Mouse (Mus musculus): ENCODE data around the gene Tmem117.

Tmem117 gene

DNA sequence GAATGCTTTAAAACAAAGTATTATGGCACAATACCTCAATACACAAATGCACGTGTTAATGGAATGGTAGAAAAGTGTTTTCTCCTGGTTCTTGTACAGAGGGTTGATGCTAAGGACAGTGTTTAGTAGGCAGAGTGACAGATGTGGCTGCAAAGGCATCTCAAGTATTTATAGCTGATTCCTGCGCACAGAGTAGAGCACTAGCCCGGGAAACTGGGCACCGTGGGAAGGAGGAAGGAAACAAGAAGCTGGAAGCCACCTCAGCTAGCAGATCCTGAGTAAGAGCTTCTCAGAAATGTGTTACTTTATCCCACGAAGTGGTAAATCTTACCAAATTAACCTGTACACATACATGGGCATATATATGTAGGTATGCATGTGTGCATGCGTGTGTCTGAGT is 395.4 kb downstream of the Tmem117 start:
- no peak for DNase-seq (ENCODE audit: low spot score in 2 of 2)

DNA sequence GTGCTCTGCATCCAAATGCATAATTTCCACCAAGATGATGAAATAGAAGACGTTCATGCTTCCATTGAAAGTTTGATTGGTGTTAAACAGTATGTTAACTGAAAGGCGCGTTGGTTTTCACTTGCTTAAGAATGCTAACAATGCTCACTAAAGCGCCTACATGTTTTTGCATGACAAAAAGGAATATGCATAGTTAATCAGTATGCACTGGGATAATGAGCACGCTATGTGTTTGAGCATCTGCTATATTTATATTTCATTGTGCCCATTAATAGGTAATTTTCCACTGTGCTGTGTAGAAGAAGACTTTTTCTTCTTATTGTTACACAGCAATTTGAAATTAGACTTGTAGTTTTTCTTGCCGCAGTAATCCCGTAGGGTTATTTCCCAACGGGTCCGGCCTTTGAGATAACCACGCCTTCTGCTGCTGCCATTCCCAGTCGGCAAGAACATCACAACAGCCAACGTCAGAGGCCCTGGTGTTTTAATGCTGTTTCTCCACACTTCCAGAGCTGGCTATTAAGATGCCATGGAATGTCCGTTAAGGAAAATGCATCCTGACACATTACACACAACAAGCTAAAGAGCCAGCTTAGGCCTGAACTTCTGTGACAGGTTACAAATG is 399.9 kb downstream of the Tmem117 start:
- DNase-seq (ENCODE audit: low spot score in 2 of 2): no peak

DNA sequence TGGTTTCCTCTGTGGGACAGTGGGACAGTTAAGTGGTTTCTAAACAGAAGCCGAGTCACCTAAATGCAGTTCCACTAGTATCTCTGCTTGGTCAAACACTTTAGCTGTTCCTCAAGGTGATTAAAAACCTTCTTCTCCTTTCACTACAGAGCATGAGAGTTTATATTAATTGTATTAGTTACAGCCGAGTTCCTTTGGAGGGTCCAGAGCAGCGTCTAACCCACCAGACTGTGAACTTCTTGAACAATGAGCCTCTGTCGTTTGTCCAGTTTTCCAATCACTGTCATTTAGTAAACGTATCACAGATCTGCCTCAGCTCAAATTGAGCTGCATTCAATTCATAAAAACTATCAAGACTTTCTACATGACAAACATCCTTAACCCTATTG is 400.4 kb downstream of the Tmem117 start:
- DNase-seq (ENCODE audit: low spot score in 2 of 2): no peak

DNA sequence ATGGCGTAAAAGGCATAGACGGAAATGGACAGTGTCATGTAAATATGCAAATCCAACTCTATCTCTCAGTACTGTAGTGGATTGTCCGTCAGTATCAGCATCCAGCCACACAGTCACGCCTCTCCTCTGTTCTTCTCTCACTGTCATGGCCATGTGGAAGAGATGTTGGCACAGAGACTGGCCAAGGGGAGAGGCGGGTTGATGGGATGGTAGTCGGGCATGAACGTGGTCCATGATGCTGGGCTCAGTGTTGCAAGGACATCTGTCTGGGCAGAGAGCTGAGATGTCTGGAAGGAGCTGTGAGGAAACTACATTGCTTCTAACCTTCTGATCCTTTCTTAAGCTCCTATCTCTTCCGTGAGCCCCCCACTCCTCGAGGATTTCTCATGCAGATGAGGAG is 413.4 kb downstream of the Tmem117 start:
- DNase-seq (ENCODE audit: low spot score in 2 of 2): no peak

DNA sequence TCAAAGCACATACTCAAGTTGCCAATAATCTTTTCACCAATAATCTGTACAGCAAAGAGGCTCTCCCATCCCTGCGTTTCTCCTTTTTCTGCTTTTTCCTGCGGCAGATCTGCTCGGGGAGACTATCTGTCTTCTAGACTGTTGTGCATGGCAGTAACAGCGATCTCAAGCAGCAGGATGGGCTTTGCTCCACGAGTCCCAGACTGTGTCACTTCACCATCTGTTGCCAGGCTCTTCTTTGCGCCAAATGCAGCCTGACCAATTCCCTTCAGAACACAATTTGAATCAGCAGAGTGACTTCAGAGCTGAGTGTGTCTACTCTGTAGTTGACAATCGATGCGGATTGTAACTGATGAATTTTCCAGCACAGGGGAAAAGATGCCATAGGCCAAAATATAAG is 415.0 kb downstream of the Tmem117 start:
- no peak for DNase-seq (ENCODE audit: low spot score in 2 of 2)

DNA sequence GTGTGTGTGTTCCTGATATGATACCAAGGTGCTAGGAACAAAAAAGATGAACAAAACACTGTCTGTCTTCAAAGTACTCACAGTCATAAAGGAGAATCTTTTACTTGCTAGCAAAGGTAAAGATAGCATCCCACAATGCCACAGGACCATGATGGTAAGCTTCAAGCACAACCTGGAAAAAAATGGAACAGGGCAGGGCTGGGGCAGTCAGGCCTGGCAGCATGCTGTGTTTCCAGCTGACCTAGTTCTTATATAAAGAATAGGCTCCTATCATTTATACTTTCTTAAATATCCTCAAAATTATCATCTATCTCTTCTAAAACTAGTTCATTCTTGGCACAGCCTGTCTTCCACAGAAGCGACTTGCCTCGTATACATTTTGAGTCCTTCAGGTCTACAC is 418.5 kb downstream of the Tmem117 start:
- DNase-seq (ENCODE audit: low spot score in 2 of 2): no peak

DNA sequence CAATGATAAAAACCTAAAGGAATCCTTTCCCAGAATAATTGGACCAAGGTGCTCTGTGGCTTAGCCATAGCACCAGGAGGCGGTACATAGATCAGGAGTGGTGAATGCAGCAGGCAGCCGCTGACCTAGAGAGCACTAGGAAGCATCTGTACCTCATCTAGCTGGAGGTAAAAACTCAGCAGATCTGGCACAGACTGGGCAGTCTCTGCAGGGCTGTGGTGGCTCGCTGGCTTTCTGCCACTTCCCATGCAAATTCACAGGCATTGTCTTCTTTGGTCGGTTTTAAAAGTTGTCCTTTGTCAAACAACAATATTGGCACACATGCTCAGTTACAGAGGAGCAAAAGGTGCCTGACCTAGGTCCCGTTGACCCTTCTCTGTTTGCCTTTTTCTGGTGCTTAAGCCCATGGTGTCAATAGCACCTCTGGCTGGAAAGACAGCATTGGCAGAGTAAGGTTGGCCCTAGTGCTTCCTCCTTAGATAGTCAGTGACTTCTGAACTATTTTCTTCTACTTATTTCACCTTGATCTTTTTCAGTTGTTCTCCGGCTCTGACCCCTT is 420.2 kb downstream of the Tmem117 start:
- no peak for DNase-seq (ENCODE audit: low spot score in 2 of 2)

DNA sequence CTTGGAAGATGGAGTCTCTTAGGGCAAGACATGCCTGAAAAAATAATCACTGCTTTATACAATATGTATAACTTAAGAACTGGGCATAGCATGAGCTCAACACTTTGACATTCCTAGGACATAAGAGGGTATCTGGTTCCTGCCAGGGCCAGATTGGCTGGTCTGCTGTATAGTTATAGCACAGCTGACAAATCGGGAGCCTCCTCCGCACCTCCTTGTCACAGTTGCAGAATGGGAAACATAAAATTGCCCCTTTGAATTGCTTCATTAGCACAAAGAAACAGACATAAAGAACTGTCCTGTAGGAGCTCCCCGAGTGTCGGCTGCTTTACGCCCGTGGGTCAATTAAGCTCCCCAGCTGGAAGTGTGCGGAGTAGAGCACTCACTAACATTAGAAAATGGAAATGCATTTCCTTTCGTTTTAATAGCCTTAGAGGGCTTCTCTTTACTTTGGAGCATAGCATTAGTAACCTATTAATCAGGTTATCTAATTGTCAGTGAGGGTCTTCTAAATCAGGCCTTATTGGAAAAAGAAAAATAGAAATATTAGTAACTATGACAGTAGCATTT is 426.1 kb downstream of the Tmem117 start:
- no peak for DNase-seq (ENCODE audit: low spot score in 2 of 2)

DNA sequence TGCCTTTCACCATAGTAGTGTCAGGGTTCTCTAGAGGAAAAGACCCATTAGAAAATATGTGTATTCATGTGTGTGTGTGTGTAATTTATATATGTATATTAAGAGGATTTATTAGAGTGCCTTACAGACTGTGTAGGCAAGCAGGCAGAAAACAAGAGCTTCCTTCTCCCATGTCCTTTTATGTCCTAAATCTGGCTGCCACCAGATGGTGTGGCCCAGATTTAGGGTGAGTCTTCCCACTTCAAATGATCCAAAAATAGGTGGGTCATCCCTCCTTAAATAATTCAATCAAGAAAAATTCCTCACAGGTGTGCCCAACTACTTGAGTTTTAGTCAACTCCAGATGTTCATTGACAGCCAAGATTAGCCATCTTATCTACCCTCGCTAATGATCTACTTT is 439.0 kb downstream of the Tmem117 start:
- DNase-seq (ENCODE audit: low spot score in 2 of 2): no peak

DNA sequence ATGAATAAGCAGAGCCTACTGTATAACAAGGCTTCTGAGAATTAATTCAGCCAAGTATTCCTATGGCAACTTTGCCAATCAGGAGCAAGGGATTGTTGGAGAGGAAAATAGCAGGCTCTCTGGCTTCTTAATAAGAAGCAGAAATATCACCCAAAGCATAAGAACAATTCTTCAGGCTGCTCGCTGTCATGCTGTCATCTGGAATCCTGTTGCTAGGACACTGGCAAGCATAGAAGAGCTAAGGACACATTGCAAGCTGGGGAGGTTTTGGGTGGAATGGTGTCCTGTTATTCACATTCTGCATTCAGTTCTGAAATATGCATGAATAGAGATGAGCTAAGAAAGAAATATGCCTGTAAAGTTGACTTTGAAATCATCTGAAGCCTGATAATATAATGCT is 439.8 kb downstream of the Tmem117 start:
- no peak for DNase-seq (ENCODE audit: low spot score in 2 of 2)

DNA sequence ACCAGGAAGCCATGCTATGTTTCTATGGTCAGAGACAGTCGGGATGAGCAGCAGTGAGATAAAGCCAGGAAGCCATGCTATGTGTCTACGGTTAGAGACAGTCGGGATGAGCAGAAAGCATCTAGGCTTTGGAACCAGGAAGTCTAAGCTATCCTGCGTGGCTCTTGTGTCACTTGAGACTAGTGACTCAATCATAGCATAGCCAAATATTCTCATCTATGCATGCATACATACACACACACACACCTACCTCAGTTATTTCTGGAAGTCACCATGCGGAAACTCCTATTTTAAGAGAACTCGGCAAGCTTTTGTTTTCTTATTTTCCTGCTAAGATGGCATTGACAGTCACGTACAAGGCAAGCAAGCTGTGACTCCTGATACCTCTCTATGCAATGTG is 441.8 kb downstream of the Tmem117 start:
- DNase-seq (ENCODE audit: low spot score in 2 of 2): no peak

DNA sequence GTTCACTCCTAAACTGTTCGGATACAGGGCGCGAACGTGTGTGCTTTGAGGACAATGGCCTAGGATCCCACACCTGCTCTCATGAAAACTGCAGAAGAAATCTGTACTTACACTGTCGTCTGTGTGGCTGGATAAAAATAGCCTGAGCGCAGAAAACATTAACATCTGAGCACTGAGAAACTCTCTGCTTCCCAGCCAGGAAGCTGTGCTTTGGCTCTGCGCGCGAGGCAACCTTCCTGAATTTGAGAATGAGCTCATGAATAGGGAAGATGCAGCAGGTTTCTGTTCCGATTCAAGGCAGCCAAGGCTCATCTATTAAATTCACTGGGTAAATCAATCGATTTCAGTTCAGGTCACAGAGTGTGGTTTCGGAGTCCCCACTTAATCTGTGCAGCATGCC is 446.3 kb downstream of the Tmem117 start:
- no peak for DNase-seq (ENCODE audit: low spot score in 2 of 2)

DNA sequence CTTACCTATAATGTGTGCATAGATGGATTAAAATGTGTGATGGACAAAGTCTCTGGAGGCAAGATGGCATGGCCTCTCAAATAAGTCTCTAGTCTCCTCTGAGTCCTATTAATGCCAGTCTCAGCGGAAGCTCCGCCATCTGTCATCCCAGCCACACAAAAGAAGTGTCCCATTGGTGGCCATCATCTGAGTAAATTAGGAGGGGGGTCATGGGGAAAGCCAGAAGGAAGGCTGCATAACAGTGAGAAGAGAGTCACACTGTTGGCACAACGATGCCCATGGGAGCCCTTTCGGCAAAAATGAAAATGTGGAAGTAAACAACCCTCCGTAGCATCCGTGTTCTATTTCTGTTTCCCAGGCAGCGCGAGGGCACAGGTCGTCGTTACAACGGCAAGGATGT is 452.6 kb downstream of the Tmem117 start:
- DNase-seq (ENCODE audit: low spot score in 2 of 2): no peak

DNA sequence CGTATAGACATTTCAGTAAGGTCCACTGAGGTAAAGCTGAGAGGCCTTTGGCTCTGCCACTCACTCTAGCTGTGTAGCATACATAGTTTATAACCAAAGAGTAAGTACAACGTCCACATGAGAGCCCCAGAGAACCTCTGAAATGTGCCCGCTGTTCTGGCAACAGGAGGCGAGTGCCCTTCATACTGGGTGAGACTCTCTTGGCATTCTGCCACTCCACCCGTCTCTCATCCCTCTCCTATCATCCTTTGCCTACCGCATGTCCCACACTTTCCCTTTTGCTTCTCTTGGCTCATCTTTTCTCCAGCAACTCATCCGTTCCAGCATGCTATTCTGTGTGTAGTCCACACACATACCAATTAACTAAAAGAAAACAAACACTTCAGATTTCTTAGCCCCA is 456.9 kb downstream of the Tmem117 start:
- DNase-seq (ENCODE audit: low spot score in 2 of 2): no peak

DNA sequence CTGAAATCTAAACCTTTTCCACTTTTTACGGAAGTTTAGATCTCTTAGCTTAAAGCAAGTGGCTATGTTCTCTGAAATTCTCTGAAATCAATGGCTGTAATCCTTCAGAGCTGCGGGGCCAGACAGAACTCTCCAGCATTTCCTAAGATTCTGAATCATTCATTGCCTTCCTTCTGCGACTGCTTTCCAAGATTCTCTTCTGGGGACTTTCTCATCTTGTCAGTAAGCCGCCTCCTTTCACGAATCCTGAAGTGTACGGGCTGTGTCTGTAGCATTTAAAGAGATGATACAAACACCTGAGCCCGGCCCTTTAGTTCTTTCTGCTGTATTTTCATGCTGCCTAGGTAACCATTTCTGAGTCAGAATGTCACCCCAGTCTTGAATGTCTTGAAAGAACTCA is 471.1 kb downstream of the Tmem117 start:
- DNase-seq (ENCODE audit: low spot score in 2 of 2): no peak

DNA sequence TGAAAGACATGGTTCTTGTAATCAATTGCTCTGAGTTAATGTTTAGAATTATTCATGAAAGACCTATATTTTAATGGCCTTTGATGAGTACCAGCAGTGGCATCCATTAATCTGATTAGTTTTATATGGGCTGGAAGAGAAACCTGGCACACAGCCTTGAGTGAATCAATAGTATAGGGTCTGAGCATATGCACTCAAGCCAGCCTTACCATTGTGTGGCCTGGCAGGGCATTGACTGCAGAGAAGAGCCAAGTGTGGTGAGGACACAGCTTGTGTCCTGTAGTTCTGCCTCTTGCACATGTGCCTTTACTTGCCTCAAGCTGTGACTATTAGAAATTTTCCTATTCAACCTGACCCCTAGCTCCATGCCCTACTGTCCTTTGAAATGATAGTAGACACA is 472.5 kb downstream of the Tmem117 start:
- DNase-seq (ENCODE audit: low spot score in 2 of 2): no peak

DNA sequence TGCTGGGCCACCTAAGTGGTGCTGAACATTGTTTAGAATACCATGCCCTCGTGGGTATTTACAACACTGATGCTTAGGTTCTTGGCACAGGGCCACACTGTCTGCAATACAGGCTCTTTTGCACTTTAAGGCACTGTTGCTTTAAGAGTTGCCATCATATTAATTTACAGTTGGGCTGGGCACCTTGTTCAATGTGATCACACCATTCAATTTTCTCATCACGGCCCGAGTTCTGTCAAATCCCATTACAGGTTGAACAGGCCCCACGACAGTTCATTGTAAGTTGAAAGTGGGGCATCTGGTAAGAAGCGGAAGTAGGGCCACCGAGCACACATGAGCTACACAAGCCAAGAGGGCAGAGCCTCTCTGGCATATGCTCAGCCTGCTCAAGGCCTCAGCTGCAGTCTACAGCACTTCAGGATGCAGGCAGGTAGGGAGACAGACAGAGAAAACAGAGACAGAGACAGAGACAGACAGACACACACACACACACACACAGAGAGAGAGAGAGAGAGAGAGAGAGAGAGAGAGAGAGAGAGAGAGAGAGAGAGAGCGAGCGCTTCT is 478.3 kb downstream of the Tmem117 start:
- no peak for DNase-seq (ENCODE audit: low spot score in 2 of 2)

DNA sequence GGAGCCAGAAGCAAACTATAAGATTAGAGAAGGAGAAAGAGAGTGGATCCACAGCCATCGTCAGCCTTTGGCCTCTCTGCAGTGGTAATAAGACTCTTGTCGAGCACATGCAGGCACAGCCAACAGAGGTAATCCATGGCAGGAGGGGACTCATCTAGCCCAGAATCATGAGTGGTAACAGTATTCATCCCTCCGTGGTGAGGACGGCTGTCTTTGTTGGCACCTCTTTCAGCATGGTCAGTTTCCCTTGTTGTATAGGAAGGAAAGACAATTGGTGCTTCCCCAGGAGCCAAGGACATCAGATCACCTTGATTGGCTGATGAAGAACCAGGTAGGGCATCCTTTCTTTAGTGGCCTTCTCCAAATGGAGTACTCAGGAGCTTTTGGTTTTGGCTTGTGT is 479.6 kb downstream of the Tmem117 start:
- no peak for DNase-seq (ENCODE audit: low spot score in 2 of 2)

DNA sequence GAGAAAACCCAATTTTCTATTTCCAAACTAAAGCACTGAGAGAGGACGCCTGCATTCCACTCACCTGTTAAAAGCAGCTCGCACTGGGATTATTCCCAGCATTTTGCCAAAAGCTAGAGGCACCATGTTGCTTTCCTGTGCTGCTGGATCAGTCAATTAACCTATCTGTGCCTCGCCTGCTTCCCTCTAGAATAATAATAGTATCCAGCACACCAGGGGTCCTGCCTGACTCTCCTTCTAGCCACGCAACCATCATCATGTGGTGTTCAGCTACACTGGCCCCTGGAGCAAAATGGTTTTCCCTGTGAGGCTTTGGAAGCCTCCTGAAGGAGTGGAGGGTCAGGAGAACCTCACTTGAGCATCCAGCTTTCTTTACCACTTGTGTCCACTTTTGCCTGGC is 502.4 kb downstream of the Tmem117 start:
- no peak for DNase-seq (ENCODE audit: low spot score in 2 of 2)

DNA sequence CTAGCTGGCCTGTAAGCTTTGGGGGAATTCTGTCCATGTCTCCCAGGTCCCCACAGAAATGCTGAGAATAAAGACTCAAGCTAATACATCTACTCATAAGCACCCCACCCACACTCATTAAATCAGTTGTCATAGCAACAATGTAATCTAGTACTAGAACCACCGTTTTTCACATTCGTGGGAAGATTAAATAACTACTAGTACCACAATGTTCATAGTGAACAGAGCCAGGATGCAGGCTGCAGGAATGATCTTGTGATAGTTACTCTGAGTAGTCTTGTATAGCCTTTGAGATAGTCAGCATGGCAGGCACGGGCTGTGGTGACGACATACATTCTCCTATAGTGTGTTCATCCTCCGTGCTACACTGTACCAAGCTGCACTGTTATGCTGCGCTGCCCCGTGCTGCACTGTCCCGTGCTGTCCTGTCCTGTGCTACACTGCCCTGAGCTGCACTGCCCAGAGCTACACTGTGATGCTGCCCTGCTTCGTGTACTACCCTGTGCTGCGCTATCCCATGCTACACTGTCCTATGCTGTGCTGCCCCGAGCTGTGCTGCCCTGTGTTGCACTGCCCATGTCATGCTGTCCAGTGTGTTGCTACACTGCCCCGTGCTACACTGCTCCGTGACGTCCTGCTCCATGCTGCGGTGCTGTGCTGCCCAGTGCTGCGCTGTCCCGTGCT is 507.0 kb downstream of the Tmem117 start:
- no peak for DNase-seq (ENCODE audit: low spot score in 2 of 2)

DNA sequence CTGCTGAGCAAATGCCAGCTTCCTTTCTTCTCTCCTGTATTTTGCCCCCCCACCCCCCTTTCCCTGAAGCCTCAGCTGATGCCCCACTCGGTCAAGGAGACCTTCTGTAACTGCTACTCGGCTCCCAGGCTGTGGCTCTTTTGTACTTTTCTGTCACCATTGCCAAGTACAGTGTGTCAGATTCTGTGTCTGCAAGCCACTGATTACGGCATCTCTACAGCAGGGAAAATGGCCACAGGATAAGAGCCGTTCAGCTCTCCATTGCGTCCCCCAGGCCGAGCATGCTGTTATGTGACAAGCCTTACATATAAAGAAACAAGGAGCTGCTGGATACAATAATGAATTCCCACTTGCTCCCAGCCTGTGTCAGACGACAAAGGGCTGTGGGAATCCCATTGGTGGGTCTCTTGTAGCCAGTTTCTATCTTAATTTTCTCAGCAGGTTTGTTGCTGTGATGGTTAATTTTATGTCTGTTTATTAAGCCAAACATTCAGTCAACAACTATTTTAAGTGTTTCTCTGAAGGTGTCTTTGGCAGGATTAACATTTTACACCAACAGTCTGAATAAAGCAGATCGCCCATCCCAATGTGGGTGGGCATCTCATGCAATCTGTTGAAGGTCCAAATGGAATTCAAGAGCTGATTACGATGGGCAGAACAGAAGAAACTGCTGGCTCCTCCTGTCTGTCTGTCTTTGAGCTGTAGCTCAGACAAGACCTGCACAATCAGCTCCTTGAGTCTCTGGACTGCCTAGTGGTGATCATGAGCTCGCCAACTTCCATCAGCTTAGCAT is 508.2 kb downstream of the Tmem117 start:
- DNase-seq (ENCODE audit: low spot score in 2 of 2): no peak

DNA sequence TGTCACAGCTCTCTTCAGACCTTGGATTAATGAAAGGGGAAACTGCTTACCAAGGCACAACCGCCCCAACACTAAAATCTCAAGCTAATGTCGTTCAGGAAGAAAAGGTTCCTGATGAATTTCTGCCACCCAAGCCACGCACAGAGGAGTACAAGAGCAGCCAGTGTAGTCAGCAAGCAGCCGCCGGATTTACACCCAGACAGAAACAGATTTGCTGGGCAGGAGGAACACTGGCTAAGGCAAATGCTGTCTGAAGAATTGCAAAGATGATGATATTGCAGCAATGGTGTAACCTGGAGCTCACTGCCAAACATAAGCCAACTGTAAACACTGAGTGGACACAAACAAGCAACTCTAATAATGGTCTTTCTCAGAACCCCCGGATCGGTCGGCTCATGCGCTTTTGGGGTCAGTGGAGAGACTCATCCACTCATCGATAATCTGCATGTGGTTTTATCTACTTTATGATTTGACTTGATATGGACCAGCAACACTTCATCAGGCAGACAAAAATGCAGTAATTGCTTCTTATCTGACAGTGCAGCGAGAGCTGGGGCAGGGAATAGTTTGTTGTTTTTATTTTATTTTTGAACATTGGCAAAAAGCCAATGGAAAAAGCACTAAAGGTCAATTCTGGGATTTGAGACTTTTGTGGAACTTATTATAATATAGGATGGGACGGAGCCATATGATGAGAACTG is 509.8 kb downstream of the Tmem117 start:
- no peak for DNase-seq (ENCODE audit: low spot score in 2 of 2)

Data from spleen, postnatal 4 days (tissue).